Mouse (Mus musculus): ENCODE results near the gene Gm9044.
"Not testable (repeated sequence)": the region's sequence is repeated elsewhere in the genome, so short reads cannot be mapped to it uniquely, and the experiment has no call there.

DNA sequence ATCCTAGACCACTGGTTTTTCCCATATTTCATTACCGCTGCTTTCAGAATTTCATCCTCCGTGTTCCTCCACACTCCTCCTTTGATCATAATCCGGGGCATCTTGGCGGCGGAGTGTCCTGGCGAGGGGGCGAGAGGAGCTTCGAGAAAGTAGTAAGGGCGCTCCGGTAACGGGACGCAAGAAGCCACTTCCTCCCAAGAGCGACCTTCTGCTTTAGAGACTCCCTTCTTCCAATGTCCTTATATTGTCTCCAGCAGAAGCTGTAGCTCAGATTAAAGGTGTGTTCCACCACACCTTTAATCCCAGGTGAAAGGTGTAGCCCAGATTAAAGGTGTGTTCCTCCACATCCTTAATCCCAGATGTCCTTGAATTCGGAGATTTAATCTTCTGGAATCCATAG is at the start of gene Gm9044:
- not testable (repeated sequence) for TF ChIP-seq FLI1 (IDR thresholded peaks at IDR 0.05; ENCODE audit: low read length); GATA1 (IDR thresholded peaks at IDR 0.05; ENCODE audit: borderline replicate concordance, low read length)
